Mouse (Mus musculus) CD4-positive, CD25-positive, alpha-beta regulatory T cell, adult 4 months (primary cell): Measurements from ENCODE around the gene Rab5b. TPM values are rescaled to one million over a fixed set of nuclear protein-coding genes. Genes with fewer than 3 reads are reported as not detected.
"Not testable (repeated sequence)": the region's sequence is repeated elsewhere in the genome, so short reads cannot be mapped to it uniquely, and the experiment has no call there.

ENCODE experiments used
- ATAC-seq: one replicate; pipeline ENCODE4 v1.8.0; 2017
- polyA plus RNA-seq, 2 experiments: library from polyadenylated mRNA; unstranded; fragments of 100-300 nt; shearing (Covaris generic); gene quantifications; one replicate each; pipeline ENCODE4 v1.2.1; 2017

Rab5b gene
- polyA plus RNA-seq, 2 experiments from 2014 or later: 69.1 to 111 TPM

DNA sequence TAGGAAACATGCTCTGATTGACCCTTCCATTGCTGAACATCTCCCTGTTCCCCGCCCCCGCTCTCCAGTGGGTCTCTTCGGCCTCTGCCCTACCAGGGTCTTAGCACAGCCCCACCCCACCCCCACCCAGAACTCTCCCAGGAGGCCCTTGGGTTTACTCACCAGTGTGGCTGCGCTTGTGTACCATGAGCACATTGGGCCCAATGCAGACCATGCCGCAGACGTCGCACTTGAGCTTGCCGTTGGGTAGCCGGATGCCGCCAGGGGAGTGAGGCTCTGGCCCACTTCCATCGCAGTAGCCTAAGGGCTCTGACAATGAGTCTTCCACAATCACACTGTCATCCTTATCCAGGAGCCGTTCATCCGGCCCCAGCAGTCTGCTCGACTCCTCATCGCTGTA, 55.2 kb downstream of the Rab5b start:
- ATAC-seq: no peak

DNA sequence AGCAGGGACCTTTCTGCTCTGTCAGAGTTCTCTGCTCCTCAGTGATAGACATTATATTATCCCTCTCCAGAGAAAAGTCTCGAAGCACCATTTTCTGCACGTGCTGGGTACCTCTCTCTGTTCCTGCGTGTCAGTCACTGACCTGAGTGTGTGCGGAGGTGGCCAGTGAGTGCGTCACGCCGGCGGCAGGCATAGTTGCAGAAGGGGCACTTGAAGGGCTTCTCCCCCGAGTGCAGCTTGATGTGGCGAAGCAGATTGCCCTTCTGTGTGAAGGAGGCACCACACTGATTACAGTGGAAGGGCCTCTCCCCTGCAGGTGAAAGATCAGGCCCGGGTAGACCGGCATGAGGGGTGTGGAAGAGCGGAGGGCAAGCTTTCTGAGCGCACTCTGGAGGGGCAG, 56.1 kb downstream of the Rab5b start:
- ATAC-seq: no peak

DNA sequence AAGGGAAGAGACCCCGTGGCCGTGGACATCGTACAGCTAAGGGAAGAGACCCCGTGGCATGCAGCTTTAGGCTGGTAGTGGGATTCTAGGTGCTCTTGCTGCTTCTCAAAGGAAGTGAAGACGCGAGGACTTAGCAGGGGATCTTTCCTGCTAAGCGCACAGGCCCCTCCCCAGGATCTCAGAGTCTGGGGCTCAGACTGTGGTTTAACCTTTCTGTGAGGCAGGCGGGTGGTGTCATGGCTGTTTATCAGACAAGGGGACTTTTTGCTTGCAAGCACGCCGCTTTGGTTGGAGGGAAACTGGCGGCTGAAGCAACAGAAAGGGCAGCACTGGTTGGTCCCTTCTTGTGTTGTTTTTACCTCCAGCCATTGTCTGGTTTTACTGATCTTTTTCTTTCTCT, 59.1 kb downstream of the Rab5b start:
- peak; percentile 90 for ATAC-seq

DNA sequence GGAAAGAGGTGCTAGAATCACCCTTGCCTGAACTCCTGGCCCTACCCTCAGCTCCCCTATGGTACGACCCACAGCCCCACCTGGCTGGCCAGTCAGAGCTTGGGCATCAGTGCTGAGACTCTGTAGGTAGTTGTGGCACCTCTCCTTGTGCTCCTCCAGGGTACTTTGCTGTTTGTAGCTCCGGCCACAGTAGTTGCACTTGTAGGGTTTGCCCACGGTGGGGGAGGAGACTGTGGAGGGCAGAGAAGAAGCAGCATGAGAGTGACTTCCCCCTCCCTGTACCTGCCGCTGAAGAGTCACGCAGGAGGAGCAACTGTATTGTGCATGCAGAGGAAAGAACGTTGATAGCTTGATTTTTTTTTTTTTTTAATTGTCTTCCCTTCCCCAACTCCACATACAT, 59.5 kb downstream of the Rab5b start:
- peak; percentile 44 for ATAC-seq

DNA sequence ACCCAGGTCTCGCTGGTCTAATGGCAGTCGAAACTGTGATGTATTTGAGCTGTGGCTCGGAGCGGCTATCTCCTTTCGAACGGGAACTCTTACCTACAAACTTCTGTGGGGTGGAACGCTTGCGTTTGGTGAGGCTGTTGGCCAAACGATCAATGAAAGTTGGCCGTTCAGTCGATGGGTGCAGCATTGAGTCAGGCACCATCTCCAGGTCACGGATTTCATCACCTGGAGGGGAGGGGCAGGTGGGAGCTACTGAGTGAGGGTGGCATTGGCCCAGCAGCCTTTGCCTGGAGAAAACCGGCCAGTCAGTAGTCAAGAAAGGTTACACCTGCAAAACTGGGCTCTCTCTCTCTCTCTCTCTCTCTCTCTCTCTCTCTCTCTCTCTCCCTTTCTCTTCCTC, 60.4 kb downstream of the Rab5b start:
- ATAC-seq: no peak

DNA sequence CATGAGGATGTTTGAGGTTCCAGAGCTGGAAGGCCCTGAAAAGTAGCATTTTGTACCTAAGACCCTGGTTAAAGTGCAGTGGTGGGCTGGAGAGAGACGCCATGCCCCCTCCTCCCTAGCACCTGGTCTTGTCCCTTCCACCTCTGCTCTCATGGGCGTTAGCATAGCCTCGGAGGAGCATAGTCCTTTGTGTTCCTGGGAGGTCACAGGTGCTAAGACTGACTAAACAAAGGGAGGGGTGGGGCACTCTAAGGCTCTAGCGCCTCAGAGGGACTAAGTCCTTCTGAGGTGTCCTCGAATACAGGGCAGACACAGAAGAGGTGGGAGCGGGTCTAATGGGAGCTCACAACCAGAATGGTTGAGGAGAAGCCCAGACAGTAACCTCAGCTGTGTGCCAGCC, 64.5 kb downstream of the Rab5b start:
- no peak for ATAC-seq

DNA sequence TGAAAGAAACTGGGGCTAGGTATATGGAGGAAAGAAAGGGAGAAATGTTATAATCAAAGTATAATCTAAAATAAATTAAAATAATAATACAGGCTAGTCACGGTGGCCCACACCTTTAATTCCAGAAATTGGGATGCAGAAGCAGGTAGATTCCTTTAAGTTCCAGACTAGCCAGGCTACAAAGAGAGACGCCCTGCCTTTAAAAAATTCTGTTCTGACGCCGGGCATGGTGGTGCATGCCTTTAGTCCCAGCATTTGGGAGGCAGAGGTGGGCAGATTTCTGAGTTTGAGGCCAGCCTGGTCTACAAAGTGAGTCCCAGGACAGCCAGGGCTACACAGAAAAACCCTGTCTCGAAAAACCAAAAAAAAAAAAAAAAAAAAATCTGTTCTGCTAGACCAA, 65.8 kb downstream of the Rab5b start:
- ATAC-seq: not testable (repeated sequence)

DNA sequence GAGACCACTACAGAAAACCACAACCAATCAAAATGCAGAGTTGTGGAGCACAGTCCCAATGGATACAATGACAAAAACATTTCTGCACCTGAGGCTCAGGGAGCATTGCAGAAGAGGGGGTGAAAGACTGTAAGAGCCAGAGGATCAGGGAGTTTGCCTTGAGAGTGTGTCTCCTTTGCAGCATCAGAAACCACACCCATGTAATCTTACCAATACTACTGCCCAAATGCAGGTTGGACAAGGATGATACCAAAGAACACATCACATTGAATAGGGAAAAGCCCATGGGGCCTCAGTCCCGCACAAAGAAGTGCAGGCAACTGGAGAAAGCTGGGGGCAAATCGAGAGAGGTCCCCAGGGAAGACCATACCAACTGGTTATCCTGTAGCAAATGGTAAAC, 66.3 kb downstream of the Rab5b start:
- ATAC-seq: no peak

DNA sequence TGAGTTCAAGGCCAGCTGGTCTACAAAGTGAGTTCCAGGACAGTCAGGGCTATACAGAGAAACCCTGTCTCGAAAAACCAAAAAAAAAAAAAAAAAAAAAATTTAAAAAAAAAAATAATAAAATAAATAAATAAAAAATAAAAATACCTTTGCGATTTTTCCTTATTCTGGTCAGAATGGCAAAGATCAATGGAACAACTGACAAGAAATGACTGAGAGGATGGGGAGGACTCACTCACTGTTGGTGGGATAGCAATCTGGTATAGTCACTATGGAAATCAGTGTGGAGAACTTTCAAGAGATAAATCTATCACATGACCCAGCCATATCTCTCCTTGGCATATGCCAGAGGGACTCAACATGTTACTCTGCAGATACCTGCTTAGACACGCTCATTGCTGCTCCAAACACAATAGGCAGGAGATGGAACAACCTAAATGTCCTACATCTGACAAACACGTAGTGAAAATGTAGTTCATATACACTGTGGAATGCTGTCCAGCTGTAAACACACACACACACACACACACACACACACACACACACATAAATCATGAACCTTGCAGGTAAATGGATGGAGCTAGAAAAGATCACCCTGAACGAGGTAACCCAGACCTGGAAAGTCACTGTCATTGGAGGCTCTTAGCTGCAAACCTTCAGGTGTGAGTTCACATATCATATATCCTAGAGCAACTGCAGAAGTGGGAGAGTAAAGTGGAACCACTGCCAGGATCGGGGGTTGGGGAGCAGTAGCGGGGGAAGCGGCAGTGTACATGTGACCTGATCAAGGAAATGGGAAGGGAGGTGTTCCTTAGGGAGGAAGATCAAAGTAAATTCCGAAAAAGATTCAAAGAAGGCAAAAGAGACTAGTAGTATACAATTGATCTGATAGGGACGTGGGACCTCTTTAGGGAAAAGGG, 68.4 kb downstream of the Rab5b start:
- no peak for ATAC-seq

Other genes with a start within 250 kb of the Rab5b start
- 10 to 100 TPM; 45.7 to 62.7 TPM for gene Smarcc2, start 237.0 kb downstream of the Rab5b start, polyA plus RNA-seq
- gene Myl6, start 202.1 kb downstream of the Rab5b start, polyA plus RNA-seq: 100 to 1,000 TPM; 937 to 954 TPM
- 1 to 10 TPM; 4.3 to 5.4 TPM for gene Myl6b, start 197.6 kb downstream of the Rab5b start, polyA plus RNA-seq
- 10 to 100 TPM; 68.4 to 84.4 TPM for gene Esyt1, start 170.4 kb downstream of the Rab5b start, polyA plus RNA-seq
- gene Zc3h10, start 148.5 kb downstream of the Rab5b start, polyA plus RNA-seq: 10 to 100 TPM in 1 of 2 experiments, 1 to 10 TPM in 1; 9.2 to 11.8 TPM
- 1,000 to 10,000 TPM; 4,848 to 7,095 TPM for gene Rpl41, start 147.0 kb downstream of the Rab5b start, polyA plus RNA-seq
- 100 to 1,000 TPM; 114 to 117 TPM for gene Pa2g4, start 130.3 kb downstream of the Rab5b start, polyA plus RNA-seq
- gene Erbb3, start 106.6 kb downstream of the Rab5b start, polyA plus RNA-seq: 1 to 10 TPM; 6.6 to 9.3 TPM
- 1,000 to 10,000 TPM; 1,420 to 1,755 TPM for gene Rps26, start 69.5 kb downstream of the Rab5b start, polyA plus RNA-seq
- gene Ikzf4, start 50.3 kb downstream of the Rab5b start, polyA plus RNA-seq: 100 to 1,000 TPM; 102 to 158 TPM
- 10 to 100 TPM; 25.7 to 44.3 TPM for gene Suox, start 22.2 kb downstream of the Rab5b start, polyA plus RNA-seq
- 1 to 10 TPM; 4.8 TPM for gene Pmel, start 7.9 kb upstream of the Rab5b start, polyA plus RNA-seq
- 10 to 100 TPM; 19.7 to 23.2 TPM for gene Cdk2, start 8.8 kb upstream of the Rab5b start, polyA plus RNA-seq
- gene Dgka, start 48.6 kb upstream of the Rab5b start, polyA plus RNA-seq: 100 to 1,000 TPM; 322 to 370 TPM
- 10 to 100 TPM; 58.0 to 86.6 TPM for gene Pym1, start 51.6 kb upstream of the Rab5b start, polyA plus RNA-seq
- under 1 TPM in 1 of 2 experiments, not detected in 1; 0.27 TPM for gene Mmp19, start 94.6 kb upstream of the Rab5b start, polyA plus RNA-seq
- 100 to 1,000 TPM in 1 of 2 experiments, 10 to 100 TPM in 1; 73.0 to 125 TPM for gene Dnajc14, start 107.8 kb upstream of the Rab5b start, polyA plus RNA-seq
- 1 to 10 TPM; 2.9 to 9.2 TPM for gene Tmem198b, start 108.1 kb upstream of the Rab5b start, polyA plus RNA-seq
- 100 to 1,000 TPM; 199 to 211 TPM for gene Sarnp, start 121.1 kb upstream of the Rab5b start, polyA plus RNA-seq
- gene Ormdl2, start 125.4 kb upstream of the Rab5b start, polyA plus RNA-seq: 10 to 100 TPM; 66.1 to 66.4 TPM
- 1 to 10 TPM; 7.9 to 8.1 TPM for gene Gdf11, start 195.5 kb upstream of the Rab5b start, polyA plus RNA-seq
- gene Cd63, start 204.7 kb upstream of the Rab5b start, polyA plus RNA-seq: under 1 TPM; 0.51 to 0.65 TPM
- 10 to 100 TPM; 12.4 to 23.7 TPM for gene Rdh5, start 226.6 kb upstream of the Rab5b start, polyA plus RNA-seq
- gene Bloc1s1, start 227.8 kb upstream of the Rab5b start, polyA plus RNA-seq: 100 to 1,000 TPM; 227 to 233 TPM
- gene Itga7, start 237.6 kb upstream of the Rab5b start, polyA plus RNA-seq: 1 to 10 TPM; 2.9 to 3.1 TPM